Mouse (Mus musculus): ENCODE measurements around the gene Slc35c2. TPM values are rescaled to one million over a fixed set of nuclear protein-coding genes. Genes with fewer than 3 reads are reported as not detected.

Gene Slc35c2
- polyA plus RNA-seq, 1 experiment: 24.6 TPM

- no peak overlapping the region for H3K4me3 ChIP-seq (ENCODE audit: low read depth, low read length)
- no peaks in the 10 kb centered on the region for H3K9me3 ChIP-seq (replicated peaks; ENCODE audit: control insufficient read depth, insufficient read depth, low read length, poor library complexity, severe bottlenecking)
- no peak overlapping the region for H3K27ac ChIP-seq (ENCODE audit: insufficient read depth, low read length)
- no peaks in the 10 kb centered on the region for H3K36me3 ChIP-seq (ENCODE audit: control insufficient read depth, insufficient read depth, low read length, poor library complexity, severe bottlenecking)
- H3K9ac ChIP-seq (ENCODE audit: low read depth, poor library complexity, severe bottlenecking): no peak overlapping the region
- TF ChIP-seq CTCF (IDR thresholded peaks at IDR 0.05; ENCODE audit: low read depth, low read length) (peak; percentile 94), EP300 (IDR thresholded peaks at IDR 0.05; ENCODE audit: insufficient read depth, low read depth, low read length) (no peak)
- H3K27me3 ChIP-seq (ENCODE audit: control insufficient read depth, insufficient read depth, low read length, poor library complexity, severe bottlenecking): no peaks in the 10 kb centered on the region
- no peaks in the 10 kb centered on the region for H3K4me1 ChIP-seq (ENCODE audit: control insufficient read depth, insufficient read depth, low read length)
Measured at GRCm38 (mm10) chr2:165275824-165276223, 11.8 kb downstream of the Slc35c2 start.

DNA sequence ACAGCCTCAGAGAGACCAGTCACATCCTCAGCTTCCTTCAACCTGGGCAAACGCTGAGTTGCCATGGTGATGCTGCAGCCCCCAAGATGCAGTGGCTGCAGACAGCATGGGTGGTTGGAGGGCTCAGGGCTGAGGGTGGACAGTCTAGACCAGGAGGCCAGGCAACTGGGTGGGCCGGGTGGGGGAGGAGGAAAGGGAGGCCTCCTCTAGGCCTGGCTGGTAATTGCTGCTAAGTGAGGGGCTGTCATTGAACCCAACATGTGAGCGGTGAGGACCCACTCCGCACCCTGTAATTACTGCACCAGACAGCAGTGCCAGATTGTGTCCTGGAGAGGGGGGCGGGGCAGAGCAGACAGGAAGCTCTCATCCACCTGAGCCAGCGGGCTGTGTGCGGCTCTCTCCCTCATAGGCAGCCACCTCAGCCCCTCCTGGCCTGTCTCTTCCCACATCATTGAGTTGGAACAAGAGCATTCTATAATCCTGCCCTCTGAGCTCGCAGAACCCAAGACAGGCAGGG, 12.5 kb downstream of the Slc35c2 start:
- H3K27me3 ChIP-seq (ENCODE audit: control insufficient read depth, insufficient read depth, low read length, poor library complexity, severe bottlenecking): no peaks in the 10 kb centered on the region
- no peak overlapping the region for H3K9ac ChIP-seq (ENCODE audit: low read depth, poor library complexity, severe bottlenecking)
- H3K27ac ChIP-seq (ENCODE audit: insufficient read depth, low read length): no peak overlapping the region
- H3K4me1 ChIP-seq (ENCODE audit: control insufficient read depth, insufficient read depth, low read length): no peaks in the 10 kb centered on the region
- H3K4me3 ChIP-seq (ENCODE audit: low read depth, low read length): no peak overlapping the region
- TF ChIP-seq CTCF (IDR thresholded peaks at IDR 0.05; ENCODE audit: low read depth, low read length) (no peak), POLR2A (IDR thresholded peaks at IDR 0.05; ENCODE audit: insufficient read depth, low read length) (no peak), EP300 (IDR thresholded peaks at IDR 0.05; ENCODE audit: insufficient read depth, low read depth, low read length) (no peak)
- H3K9me3 ChIP-seq (replicated peaks; ENCODE audit: control insufficient read depth, insufficient read depth, low read length, poor library complexity, severe bottlenecking): no peaks in the 10 kb centered on the region
- no peaks in the 10 kb centered on the region for H3K36me3 ChIP-seq (ENCODE audit: control insufficient read depth, insufficient read depth, low read length, poor library complexity, severe bottlenecking)

DNA sequence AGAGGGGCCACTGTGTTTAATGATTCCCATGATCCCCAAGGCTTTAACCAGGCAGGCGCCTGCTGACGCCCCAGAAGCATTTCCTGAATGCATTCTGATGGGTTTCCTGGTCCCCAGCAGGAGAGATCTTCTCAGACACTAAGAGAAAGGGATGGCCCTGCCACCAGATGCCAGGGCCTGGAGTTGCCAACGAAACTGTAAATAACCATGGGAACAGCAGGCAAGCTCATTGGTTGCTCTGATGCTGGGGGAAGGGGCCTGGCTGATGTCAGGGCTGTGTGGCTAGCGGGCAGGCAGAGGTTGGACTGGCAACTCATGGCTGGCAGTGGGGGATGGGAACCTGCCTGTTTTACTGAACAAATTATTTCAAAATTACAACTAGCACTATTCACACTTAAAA, 14.1 kb downstream of the Slc35c2 start:
- TF ChIP-seq POLR2A (IDR thresholded peaks at IDR 0.05; ENCODE audit: insufficient read depth, low read length) (no peak), CTCF (IDR thresholded peaks at IDR 0.05; ENCODE audit: low read depth, low read length) (no peak), EP300 (IDR thresholded peaks at IDR 0.05; ENCODE audit: insufficient read depth, low read depth, low read length) (no peak)
- H3K27me3 ChIP-seq (ENCODE audit: control insufficient read depth, insufficient read depth, low read length, poor library complexity, severe bottlenecking): no peaks in the 10 kb centered on the region
- H3K36me3 ChIP-seq (ENCODE audit: control insufficient read depth, insufficient read depth, low read length, poor library complexity, severe bottlenecking): no peaks in the 10 kb centered on the region
- no peak overlapping the region for H3K27ac ChIP-seq (ENCODE audit: insufficient read depth, low read length)
- H3K4me3 ChIP-seq (ENCODE audit: low read depth, low read length): no peak overlapping the region
- H3K4me1 ChIP-seq (ENCODE audit: control insufficient read depth, insufficient read depth, low read length): no peaks in the 10 kb centered on the region
- H3K9me3 ChIP-seq (replicated peaks; ENCODE audit: control insufficient read depth, insufficient read depth, low read length, poor library complexity, severe bottlenecking): no peaks in the 10 kb centered on the region
- H3K9ac ChIP-seq (ENCODE audit: low read depth, poor library complexity, severe bottlenecking): no peak overlapping the region

GRCm38 (mm10) chr2:165271326-165271725, 16.3 kb downstream of the Slc35c2 start:
- no peak overlapping the region for H3K4me3 ChIP-seq (ENCODE audit: low read depth, low read length)
- H3K27ac ChIP-seq (ENCODE audit: insufficient read depth, low read length): no peak overlapping the region
- no peaks in the 10 kb centered on the region for H3K4me1 ChIP-seq (ENCODE audit: control insufficient read depth, insufficient read depth, low read length)
- H3K36me3 ChIP-seq (ENCODE audit: control insufficient read depth, insufficient read depth, low read length, poor library complexity, severe bottlenecking): no peaks in the 10 kb centered on the region
- TF ChIP-seq EP300 (IDR thresholded peaks at IDR 0.05; ENCODE audit: insufficient read depth, low read depth, low read length) (no peak), POLR2A (IDR thresholded peaks at IDR 0.05; ENCODE audit: insufficient read depth, low read length) (no peak), CTCF (IDR thresholded peaks at IDR 0.05; ENCODE audit: low read depth, low read length) (no peak)
- no peak overlapping the region for H3K9ac ChIP-seq (ENCODE audit: low read depth, poor library complexity, severe bottlenecking)
- H3K27me3 ChIP-seq (ENCODE audit: control insufficient read depth, insufficient read depth, low read length, poor library complexity, severe bottlenecking): no peaks in the 10 kb centered on the region
- no peaks in the 10 kb centered on the region for H3K9me3 ChIP-seq (replicated peaks; ENCODE audit: control insufficient read depth, insufficient read depth, low read length, poor library complexity, severe bottlenecking)

- Histone ChIP-seq H3K9ac (ENCODE audit: low read depth, poor library complexity, severe bottlenecking) (no peak overlapping the region), H3K9me3 (replicated peaks; ENCODE audit: control insufficient read depth, insufficient read depth, low read length, poor library complexity, severe bottlenecking) (no peaks in the 10 kb centered on the region), H3K27me3 (ENCODE audit: control insufficient read depth, insufficient read depth, low read length, poor library complexity, severe bottlenecking) (no peaks in the 10 kb centered on the region), H3K36me3 (ENCODE audit: control insufficient read depth, insufficient read depth, low read length, poor library complexity, severe bottlenecking) (no peaks in the 10 kb centered on the region), H3K27ac (ENCODE audit: insufficient read depth, low read length) (no peak overlapping the region), H3K4me3 (ENCODE audit: low read depth, low read length) (no peak overlapping the region), H3K4me1 (ENCODE audit: control insufficient read depth, insufficient read depth, low read length) (no peaks in the 10 kb centered on the region)
- TF ChIP-seq POLR2A (IDR thresholded peaks at IDR 0.05; ENCODE audit: insufficient read depth, low read length) (no peak), EP300 (IDR thresholded peaks at IDR 0.05; ENCODE audit: insufficient read depth, low read depth, low read length) (no peak), CTCF (IDR thresholded peaks at IDR 0.05; ENCODE audit: low read depth, low read length) (no peak)
Measured at GRCm38 (mm10) chr2:165270858-165271257, 16.8 kb downstream of the Slc35c2 start.

DNA sequence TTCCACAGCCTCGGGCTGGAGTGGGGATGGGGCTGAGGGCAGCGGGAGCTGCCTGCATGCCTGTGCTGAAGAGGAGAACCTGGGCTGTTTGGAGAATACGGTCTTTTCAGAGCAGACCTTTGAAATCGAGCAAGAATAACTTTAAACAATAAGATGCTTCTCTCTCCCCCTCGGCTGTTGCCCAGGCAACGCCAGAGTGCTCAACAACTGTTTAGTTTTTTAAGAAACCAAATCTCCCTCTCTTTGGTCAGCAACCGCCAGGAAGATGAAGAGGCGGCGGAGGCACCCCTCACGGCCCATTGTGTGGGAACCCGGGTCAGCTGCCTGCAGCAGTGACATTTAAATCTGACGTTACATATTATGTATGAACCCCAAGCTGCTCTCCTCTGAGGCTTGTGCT, 20.9 kb downstream of the Slc35c2 start:
- Histone ChIP-seq H3K9ac (ENCODE audit: low read depth, poor library complexity, severe bottlenecking) (no peak overlapping the region), H3K4me1 (ENCODE audit: control insufficient read depth, insufficient read depth, low read length) (no peaks in the 10 kb centered on the region), H3K36me3 (ENCODE audit: control insufficient read depth, insufficient read depth, low read length, poor library complexity, severe bottlenecking) (no peaks in the 10 kb centered on the region), H3K4me3 (ENCODE audit: low read depth, low read length) (no peak overlapping the region), H3K9me3 (replicated peaks; ENCODE audit: control insufficient read depth, insufficient read depth, low read length, poor library complexity, severe bottlenecking) (no peaks in the 10 kb centered on the region), H3K27me3 (ENCODE audit: control insufficient read depth, insufficient read depth, low read length, poor library complexity, severe bottlenecking) (no peaks in the 10 kb centered on the region), H3K27ac (ENCODE audit: insufficient read depth, low read length) (no peak overlapping the region)
- TF ChIP-seq CTCF (IDR thresholded peaks at IDR 0.05; ENCODE audit: low read depth, low read length) (no peak), EP300 (IDR thresholded peaks at IDR 0.05; ENCODE audit: insufficient read depth, low read depth, low read length) (no peak), POLR2A (IDR thresholded peaks at IDR 0.05; ENCODE audit: insufficient read depth, low read length) (no peak)
